Mouse (Mus musculus) erythroblast, embryonic 14.5 days (primary cell): Measurements from ENCODE around the gene Phlda2.

Experiments used
- GATA1 ChIP-seq: IDR thresholded peaks from 2 replicates; pipeline ENCODE4 v1.6.1; 2012; ENCODE audit warnings: low read length, inconsistent platforms, mixed read lengths
- TAL1 ChIP-seq: IDR thresholded peaks from 3 replicates; pipeline ENCODE4 v1.6.1; 2012; ENCODE audit warnings: low read length, inconsistent platforms, mixed read lengths

- TF ChIP-seq TAL1, result no peak
- TF ChIP-seq GATA1, result no peak
Observed at GRCm38 (mm10) chr7:143481806-143482387, 21.1 kb downstream of the Phlda2 start.
